Mouse (Mus musculus): ENCODE results near the gene Thada. TPM values are rescaled to one million over a fixed set of nuclear protein-coding genes. Genes with fewer than 3 reads are reported as not detected.
"Not testable (repeated sequence)": the region's sequence is repeated elsewhere in the genome, so short reads cannot be mapped to it uniquely, and the experiment has no call there.

The Thada gene
- polyA plus RNA-seq, 1 experiment from 2014 or later = 8.1 TPM

DNA sequence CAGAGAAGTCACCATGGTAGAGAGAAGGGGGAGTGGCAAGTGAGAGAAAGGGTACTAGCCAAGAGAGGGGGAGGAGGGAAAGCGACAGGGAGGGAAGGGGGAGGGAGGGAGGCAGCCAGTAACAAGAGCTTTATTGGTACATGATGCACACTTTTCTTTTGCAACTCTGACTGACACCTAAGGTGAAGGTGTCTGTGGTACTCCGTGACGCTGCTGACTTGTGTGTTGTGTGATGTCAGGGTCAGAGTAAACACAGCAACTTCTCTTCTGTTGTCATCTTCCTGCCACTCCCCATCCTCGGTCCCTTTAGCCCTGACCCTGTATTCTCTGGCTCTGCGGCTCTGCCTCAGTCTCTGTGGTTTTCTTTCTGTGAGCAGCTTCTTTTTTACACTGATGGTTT is 239.8 kb downstream of the Thada start:
- peaks cover 8 to 11% of the 10 kb centered on the region in 2 experiments for H3K4me1 ChIP-seq (ENCODE audit: control insufficient read depth in 2 of 2, insufficient read depth in 2 of 2, low read length in 2 of 2)
- no peak for ATAC-seq (ENCODE audit: insufficient number of reproducible peaks, insufficient read depth, low FRiP score, low read depth)
- no peak overlapping the region for H3K4me2 ChIP-seq (ENCODE audit: low read length)
- H3K27ac ChIP-seq (replicated peaks in 1 of 2; ENCODE audit: control insufficient read depth in 1 of 2, insufficient read depth in 1 of 2, low read depth in 2 of 2, low read length in 2 of 2) = no peak overlapping the region
- no peak overlapping the region for H3K4me3 ChIP-seq (ENCODE audit: control insufficient read depth in 1 of 2, insufficient read depth in 1 of 2, low read depth in 1 of 2, low read length in 2 of 2)
- 70% methylated on average over 5 of the region's 5 CpGs for WGBS
- no peaks in the 10 kb centered on the region for H3K9me3 ChIP-seq (ENCODE audit: control insufficient read depth, low read length)
- no peak overlapping the region for H3K9ac ChIP-seq (ENCODE audit: low read length)
- peaks cover 53% of the 10 kb centered on the region for H3K36me3 ChIP-seq (ENCODE audit: control insufficient read depth, insufficient read depth, low read length)
- no peaks in the 10 kb centered on the region for H3K27me3 ChIP-seq (ENCODE audit: control insufficient read depth, insufficient read depth, low read length)

DNA sequence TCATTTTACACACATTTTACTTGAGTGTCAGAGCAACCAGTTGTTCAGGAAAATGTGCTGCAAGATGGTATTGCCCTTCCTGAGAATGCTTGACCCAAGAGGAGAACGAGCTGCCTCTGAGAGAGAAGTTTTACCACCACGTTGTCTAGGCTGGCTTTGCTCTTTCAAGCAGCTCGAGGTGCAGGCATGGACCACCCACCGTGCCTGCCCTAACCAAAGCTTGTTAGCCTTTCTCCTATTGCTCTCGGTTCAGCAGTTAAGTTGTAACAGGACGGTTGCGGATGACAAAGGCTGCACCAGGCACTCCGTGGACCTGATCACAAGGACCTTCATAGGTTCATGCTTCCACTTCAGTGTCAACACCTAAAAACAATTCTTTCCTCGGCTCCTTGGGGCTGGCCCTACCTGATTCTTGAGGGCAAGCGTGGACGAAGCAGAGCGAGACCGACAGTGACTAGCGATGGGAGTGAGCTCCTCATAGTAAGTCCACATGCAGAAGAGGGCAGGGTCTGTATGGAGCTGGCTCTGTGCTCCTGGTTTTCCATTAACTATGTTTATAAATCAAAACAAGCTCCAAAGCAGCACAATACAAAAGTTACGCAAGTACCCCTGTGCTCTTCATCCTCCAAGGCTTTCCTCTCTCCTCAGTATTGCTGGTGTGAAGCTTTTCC is 241.7 kb downstream of the Thada start:
- Histone ChIP-seq H3K9ac (ENCODE audit: low read length) (no peak overlapping the region), H3K27ac (replicated peaks in 1 of 2; ENCODE audit: control insufficient read depth in 1 of 2, insufficient read depth in 1 of 2, low read depth in 2 of 2, low read length in 2 of 2) (no peak overlapping the region), H3K4me1 (ENCODE audit: control insufficient read depth in 2 of 2, insufficient read depth in 2 of 2, low read length in 2 of 2) (peaks cover 8 to 11% of the 10 kb centered on the region in 2 experiments), H3K9me3 (ENCODE audit: control insufficient read depth, low read length) (no peaks in the 10 kb centered on the region), H3K4me2 (ENCODE audit: low read length) (no peak overlapping the region), H3K36me3 (ENCODE audit: control insufficient read depth, insufficient read depth, low read length) (peaks cover 54% of the 10 kb centered on the region), H3K4me3 (ENCODE audit: control insufficient read depth in 1 of 2, insufficient read depth in 1 of 2, low read depth in 1 of 2, low read length in 2 of 2) (no peak overlapping the region), H3K27me3 (ENCODE audit: control insufficient read depth, insufficient read depth, low read length) (no peaks in the 10 kb centered on the region)
- 81% methylated on average over 15 of the region's 15 CpGs for WGBS
- no peak for ATAC-seq (ENCODE audit: insufficient number of reproducible peaks, insufficient read depth, low FRiP score, low read depth)

- not testable (repeated sequence) for H3K4me3 ChIP-seq (ENCODE audit: control insufficient read depth in 1 of 2, insufficient read depth in 1 of 2, low read depth in 1 of 2, low read length in 2 of 2); H3K9me3 ChIP-seq (ENCODE audit: control insufficient read depth, low read length); H3K9ac ChIP-seq (ENCODE audit: low read length); ATAC-seq (ENCODE audit: insufficient number of reproducible peaks, insufficient read depth, low FRiP score, low read depth); H3K4me1 ChIP-seq (ENCODE audit: control insufficient read depth in 2 of 2, insufficient read depth in 2 of 2, low read length in 2 of 2); H3K27me3 ChIP-seq (ENCODE audit: control insufficient read depth, insufficient read depth, low read length); H3K4me2 ChIP-seq (ENCODE audit: low read length); H3K27ac ChIP-seq (replicated peaks in 1 of 2; ENCODE audit: control insufficient read depth in 1 of 2, insufficient read depth in 1 of 2, low read depth in 2 of 2, low read length in 2 of 2)
- 100% methylated on average over 2 of the region's 2 CpGs for WGBS
- H3K36me3 ChIP-seq (ENCODE audit: control insufficient read depth, insufficient read depth, low read length) = peaks cover 35% of the 10 kb centered on the region
Measured at GRCm38 (mm10) chr17:84218841-84219240, 247.2 kb downstream of the Thada start.

DNA sequence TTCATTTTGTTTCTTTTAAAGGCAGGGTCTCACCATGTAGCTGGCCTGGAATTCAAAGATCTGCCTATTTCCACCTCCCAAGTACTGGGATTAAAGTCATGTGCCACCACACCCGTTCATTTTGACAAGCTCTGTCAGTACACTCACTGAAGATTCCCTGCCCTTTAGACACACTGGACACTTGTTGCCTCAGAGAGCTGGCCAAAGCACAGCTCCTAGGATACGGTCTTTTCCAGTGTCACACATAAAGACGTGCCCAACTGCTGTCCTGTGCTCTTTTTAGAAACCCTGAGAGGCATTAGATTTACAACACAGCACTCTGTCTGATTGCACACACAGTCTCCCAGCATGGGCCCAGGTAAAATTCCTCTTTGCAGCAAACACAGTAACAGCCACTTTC is 248.3 kb downstream of the Thada start:
- Histone ChIP-seq H3K27me3 (ENCODE audit: control insufficient read depth, insufficient read depth, low read length) (no peaks in the 10 kb centered on the region), H3K9ac (ENCODE audit: low read length) (no peak overlapping the region), H3K27ac (replicated peaks in 1 of 2; ENCODE audit: control insufficient read depth in 1 of 2, insufficient read depth in 1 of 2, low read depth in 2 of 2, low read length in 2 of 2) (no peak overlapping the region), H3K9me3 (ENCODE audit: control insufficient read depth, low read length) (no peaks in the 10 kb centered on the region), H3K4me3 (ENCODE audit: control insufficient read depth in 1 of 2, insufficient read depth in 1 of 2, low read depth in 1 of 2, low read length in 2 of 2) (no peak overlapping the region), H3K36me3 (ENCODE audit: control insufficient read depth, insufficient read depth, low read length) (peaks cover 34% of the 10 kb centered on the region), H3K4me1 (ENCODE audit: control insufficient read depth in 2 of 2, insufficient read depth in 2 of 2, low read length in 2 of 2) (no peaks in the 10 kb centered on the region), H3K4me2 (ENCODE audit: low read length) (no peak overlapping the region)
- 45% methylated on average over 3 of the region's 3 CpGs for WGBS
- ATAC-seq (ENCODE audit: insufficient number of reproducible peaks, insufficient read depth, low FRiP score, low read depth) = no peak

- 88% methylated on average over 6 of the region's 6 CpGs for WGBS
- no peaks in the 10 kb centered on the region for H3K27me3 ChIP-seq (ENCODE audit: control insufficient read depth, insufficient read depth, low read length)
- peaks cover 17% of the 10 kb centered on the region; the same call in 1 of the 2 replicates for H3K36me3 ChIP-seq (ENCODE audit: control insufficient read depth, insufficient read depth, low read length)
- no peaks in the 10 kb centered on the region for H3K9me3 ChIP-seq (ENCODE audit: control insufficient read depth, low read length)
- H3K4me3 ChIP-seq (ENCODE audit: control insufficient read depth in 1 of 2, insufficient read depth in 1 of 2, low read depth in 1 of 2, low read length in 2 of 2) = no peak overlapping the region
- H3K4me2 ChIP-seq (ENCODE audit: low read length) = no peak overlapping the region
- no peak for ATAC-seq (ENCODE audit: insufficient number of reproducible peaks, insufficient read depth, low FRiP score, low read depth)
- no peak overlapping the region for H3K9ac ChIP-seq (ENCODE audit: low read length)
- H3K27ac ChIP-seq (replicated peaks in 1 of 2; ENCODE audit: control insufficient read depth in 1 of 2, insufficient read depth in 1 of 2, low read depth in 2 of 2, low read length in 2 of 2) = no peak overlapping the region
- no peaks in the 10 kb centered on the region for H3K4me1 ChIP-seq (ENCODE audit: control insufficient read depth in 2 of 2, insufficient read depth in 2 of 2, low read length in 2 of 2)
Measured at GRCm38 (mm10) chr17:84215264-84215960, 250.6 kb downstream of the Thada start.

- Histone ChIP-seq H3K4me2 (ENCODE audit: low read length) (no peak overlapping the region), H3K27ac (replicated peaks in 1 of 2; ENCODE audit: control insufficient read depth in 1 of 2, insufficient read depth in 1 of 2, low read depth in 2 of 2, low read length in 2 of 2) (no peak overlapping the region), H3K9me3 (ENCODE audit: control insufficient read depth, low read length) (no peaks in the 10 kb centered on the region), H3K36me3 (ENCODE audit: control insufficient read depth, insufficient read depth, low read length) (0 out of 2 replicates have a peak, but pooled peaks cover 9% of the 10 kb centered on the region), H3K9ac (ENCODE audit: low read length) (no peak overlapping the region), H3K4me1 (ENCODE audit: control insufficient read depth in 2 of 2, insufficient read depth in 2 of 2, low read length in 2 of 2) (no peaks in the 10 kb centered on the region), H3K27me3 (ENCODE audit: control insufficient read depth, insufficient read depth, low read length) (no peaks in the 10 kb centered on the region), H3K4me3 (ENCODE audit: control insufficient read depth in 1 of 2, insufficient read depth in 1 of 2, low read depth in 1 of 2, low read length in 2 of 2) (no peak overlapping the region)
- WGBS = 84% methylated on average over 3 of the region's 3 CpGs
- ATAC-seq (ENCODE audit: insufficient number of reproducible peaks, insufficient read depth, low FRiP score, low read depth) = no peak
Measured at GRCm38 (mm10) chr17:84213464-84213863, 252.5 kb downstream of the Thada start.

DNA sequence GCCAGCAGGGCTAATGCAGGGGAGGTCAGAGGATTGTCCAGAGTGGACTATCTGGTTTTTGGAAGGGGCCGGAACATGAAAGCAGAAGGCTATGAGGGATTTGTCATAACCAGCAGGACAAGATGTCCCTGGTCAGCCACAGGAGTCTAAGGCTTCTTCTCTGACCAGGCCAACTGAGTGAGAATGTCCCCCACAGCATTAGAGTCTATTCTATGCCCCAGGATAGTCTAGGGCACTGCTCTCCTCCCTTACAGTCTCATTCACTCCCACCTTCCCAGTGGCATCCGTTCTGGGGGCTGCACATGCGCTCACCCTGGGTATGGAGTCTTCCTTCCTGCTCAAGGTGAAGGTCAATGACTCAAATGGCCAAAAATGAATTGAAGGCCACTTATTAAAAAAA is 258.4 kb downstream of the Thada start:
- peaks cover 9 to 12% of the 10 kb centered on the region in 2 experiments for H3K4me1 ChIP-seq (ENCODE audit: control insufficient read depth in 2 of 2, insufficient read depth in 2 of 2, low read length in 2 of 2)
- no peak overlapping the region for H3K4me3 ChIP-seq (ENCODE audit: control insufficient read depth in 1 of 2, insufficient read depth in 1 of 2, low read depth in 1 of 2, low read length in 2 of 2)
- no peak overlapping the region for H3K4me2 ChIP-seq (ENCODE audit: low read length)
- no peaks in the 10 kb centered on the region for H3K27me3 ChIP-seq (ENCODE audit: control insufficient read depth, insufficient read depth, low read length)
- ATAC-seq (ENCODE audit: insufficient number of reproducible peaks, insufficient read depth, low FRiP score, low read depth) = no peak
- no peaks in the 10 kb centered on the region for H3K9me3 ChIP-seq (ENCODE audit: control insufficient read depth, low read length)
- H3K36me3 ChIP-seq (ENCODE audit: control insufficient read depth, insufficient read depth, low read length) = 0 out of 2 replicates have a peak, but pooled peaks cover 5% of the 10 kb centered on the region
- 94% methylated on average over 3 of the region's 3 CpGs for WGBS
- H3K9ac ChIP-seq (ENCODE audit: low read length) = no peak overlapping the region
- H3K27ac ChIP-seq (replicated peaks in 1 of 2; ENCODE audit: control insufficient read depth in 1 of 2, insufficient read depth in 1 of 2, low read depth in 2 of 2, low read length in 2 of 2) = no peak overlapping the region

All from heart, embryonic 14.5 days (tissue).